In genomic region chr8:78003888-78004543, GRCm38 (mm10) we compare ENCODE assay signal across 8 mouse cellular contexts.
DNase-seq lines count a peak whose midpoint lies in the region; ATAC-seq and TF ChIP-seq lines count a peak whose summit lies in the region.

No protein-coding gene starts in this region.

- no peak overlapping the region for H3K9ac ChIP-seq in kidney, postnatal 0 days (ENCODE audit: low read depth, low read length)
- H3K9ac ChIP-seq in neural tube, embryonic 14.5 days (replicated peaks; ENCODE audit: low read depth, low read length) = no peak overlapping the region

- no peak overlapping the region; the same call in 1 of the 2 replicates for H3K4me2 ChIP-seq in kidney, postnatal 0 days (ENCODE audit: low read length)
- H3K4me2 ChIP-seq in neural tube, embryonic 14.5 days (ENCODE audit: low read depth, low read length) = no peak overlapping the region

- TF ChIP-seq CTCF in kidney, postnatal 0 days (IDR thresholded peaks at IDR 0.05; ENCODE audit: low read depth) = peak; percentile 89

- H3K4me3 ChIP-seq in heart, embryonic 10.5 days = no peak overlapping the region
- H3K4me3 ChIP-seq in kidney, postnatal 0 days (replicated peaks; ENCODE audit: low read depth, low read length) = no peak overlapping the region
- no peak overlapping the region for H3K4me3 ChIP-seq in neural tube, embryonic 14.5 days (ENCODE audit: low read depth, low read length)

- H3K27me3 ChIP-seq in heart, embryonic 10.5 days (ENCODE audit: insufficient read depth, poor library complexity, severe bottlenecking) = no peaks in the 10 kb centered on the region
- no peaks in the 10 kb centered on the region for H3K27me3 ChIP-seq in kidney, postnatal 0 days (ENCODE audit: insufficient read depth, low read length)
- no peaks in the 10 kb centered on the region for H3K27me3 ChIP-seq in neural tube, embryonic 14.5 days (ENCODE audit: control insufficient read depth, insufficient read depth, low read length)

- no peak; the same call in 1 of the 2 replicates for ATAC-seq in kidney, postnatal 0 days (replicated peaks; ENCODE audit: low FRiP score, low read depth)
- peak; percentile 91 for ATAC-seq in neural tube, embryonic 14.5 days (ENCODE audit: low read depth)

- WGBS in heart, embryonic 10.5 days = 16% methylated on average over 10 of the region's 10 CpGs
- 13% methylated on average over 10 of the region's 10 CpGs for WGBS in kidney, postnatal 0 days
- 16% methylated on average over 10 of the region's 10 CpGs for WGBS in neural tube, embryonic 14.5 days

- no peaks in the 10 kb centered on the region for H3K9me3 ChIP-seq in heart, embryonic 10.5 days
- H3K9me3 ChIP-seq in kidney, postnatal 0 days (replicated peaks; ENCODE audit: low read length) = no peaks in the 10 kb centered on the region
- H3K9me3 ChIP-seq in neural tube, embryonic 14.5 days (ENCODE audit: control insufficient read depth, low read length) = no peaks in the 10 kb centered on the region

- peaks cover 10% of the 10 kb centered on the region for H3K4me1 ChIP-seq in heart, embryonic 10.5 days
- peaks cover 5% of the 10 kb centered on the region for H3K4me1 ChIP-seq in kidney, postnatal 0 days (replicated peaks; ENCODE audit: insufficient read depth, low read length)
- no peaks in the 10 kb centered on the region; the same call in 1 of the 2 replicates for H3K4me1 ChIP-seq in neural tube, embryonic 14.5 days (ENCODE audit: control insufficient read depth, insufficient read depth, low read length)

- peak overlapping the region; percentile 19; the same call in 1 of the 2 replicates for H3K27ac ChIP-seq in heart, embryonic 10.5 days
- no peak overlapping the region for H3K27ac ChIP-seq in kidney, postnatal 0 days
- H3K27ac ChIP-seq in neural tube, embryonic 14.5 days (ENCODE audit: low read depth, low read length) = no peak overlapping the region

- H3K36me3 ChIP-seq in heart, embryonic 10.5 days = no peaks in the 10 kb centered on the region
- H3K36me3 ChIP-seq in kidney, postnatal 0 days (ENCODE audit: insufficient read depth, low read length) = no peaks in the 10 kb centered on the region
- no peaks in the 10 kb centered on the region for H3K36me3 ChIP-seq in neural tube, embryonic 14.5 days (ENCODE audit: control insufficient read depth, insufficient read depth, low read length)

- DNase-seq in CD4-positive helper T cell, adult 2 months (ENCODE audit: low read depth, low spot score) = peak; percentile 42
- DNase-seq in adrenal gland, adult 18-20 months (ENCODE audit: low spot score in 2 of 2) = peak; percentile 37 to 52
- peak; percentile 86 for DNase-seq in embryo, embryonic 11 days
- DNase-seq in heart, embryonic 10.5 days (ENCODE audit: low spot score) = no peak
- DNase-seq in kidney, postnatal 0 days (ENCODE audit: low spot score) = peak; percentile 91
- DNase-seq in lung, adult 18-20 months = peak; percentile 49 to 61
- peak; percentile 69 for DNase-seq in testis, postnatal 10 days (ENCODE audit: low spot score)
